Mouse (Mus musculus) midbrain, postnatal 0 days (tissue): ENCODE results near the gene Acads. TPM values are rescaled to one million over a fixed set of nuclear protein-coding genes. Genes with fewer than 3 reads are reported as not detected.

Experiments used
- ATAC-seq: fragments of 200-750 bp; cut with Nextera tagmentation; 2 replicates; pipeline ENCODE4 v1.8.0; 2017; ENCODE audit warnings: moderate number of reproducible peaks, mild to moderate bottlenecking, moderate TSS enrichment, moderate library complexity; ENCODE audit not compliant: low FRiP score
- DNase-seq: peaks from one replicate; pipeline ENCODE4 v3.0.0-alpha.2; 2015; ENCODE audit warnings: low spot score
- H3K27ac ChIP-seq: fragments of 300-500 bp; sonication (generic); 2 replicates; pipeline ENCODE4 v1.5.1; 2014; ENCODE audit warnings: low read depth, mild to moderate bottlenecking, low read length, mixed read lengths
- H3K27me3 ChIP-seq: fragments of 300-500 bp; sonication (generic); 2 replicates; pipeline ENCODE4 v1.6.1; 2014; ENCODE audit warnings: low read length, control low read depth, mixed read lengths; ENCODE audit not compliant: insufficient read depth
- H3K36me3 ChIP-seq: fragments of 300-500 bp; sonication (generic); 2 replicates; pipeline ENCODE4 v1.6.1; 2014; ENCODE audit warnings: low read length, control low read depth, mixed read lengths; ENCODE audit not compliant: insufficient read depth
- H3K4me1 ChIP-seq: fragments of 300-500 bp; sonication (generic); 2 replicates; pipeline ENCODE4 v1.6.1; 2014; ENCODE audit warnings: mild to moderate bottlenecking, control low read depth, antibody characterized with exemption, low read length, mixed read lengths; ENCODE audit not compliant: insufficient read depth
- H3K4me2 ChIP-seq: fragments of 300-500 bp; sonication (generic); 2 replicates; pipeline ENCODE4 v1.6.1; 2014; ENCODE audit warnings: low read depth, mild to moderate bottlenecking, low read length, mixed read lengths; ENCODE audit not compliant: poor library complexity, severe bottlenecking
- H3K4me3 ChIP-seq: fragments of 300-500 bp; sonication (generic); 2 replicates; pipeline ENCODE4 v1.5.1; 2014; ENCODE audit warnings: low read depth, mild to moderate bottlenecking, low read length, moderate library complexity
- H3K9ac ChIP-seq: fragments of 300-500 bp; sonication (generic); replicated peaks from 2 replicates; pipeline ENCODE4 v1.6.1; 2014; ENCODE audit warnings: mild to moderate bottlenecking, low read length, moderate library complexity, mixed read lengths; ENCODE audit not compliant: poor library complexity, severe bottlenecking
- H3K9me3 ChIP-seq: fragments of 300-500 bp; sonication (generic); 2 replicates; pipeline ENCODE4 v1.6.1; 2016; ENCODE audit warnings: low read length, control low read depth
- CTCF ChIP-seq: IDR thresholded peaks from 2 replicates; pipeline ENCODE4 v1.5.1; 2016; ENCODE audit warnings: antibody characterized with exemption, mild to moderate bottlenecking
- WGBS: fragments of 180-500 bp; shearing (Covaris S2); extraction: QIAGEN DNeasy Blood & Tissue Kit; methylation state at CpG from one replicate; pipeline ENCODE4 v1.1.7; 2014; 5-methylcytosine and 5-hydroxymethylcytosine counted together
- polyA plus RNA-seq: library from polyadenylated mRNA; unstranded; fragments of >200 nt; fragmentation: Nextera tagmentation; extraction: Ambion mirVana; gene quantifications from 2 replicates; pipeline ENCODE4 v1.2.1, GENCODE M21; 2015
- total RNA-seq: library from RNA; depleted of rRNA; stranded (reverse); fragments of >200 nt; gene quantifications from 2 replicates; pipeline ENCODE4 v1.2.3, GENCODE M21; 2014

Gene Acads
- total and polyA plus RNA-seq, 2 experiments from 2014 or later = 13.4 to 17.4 TPM

DNA sequence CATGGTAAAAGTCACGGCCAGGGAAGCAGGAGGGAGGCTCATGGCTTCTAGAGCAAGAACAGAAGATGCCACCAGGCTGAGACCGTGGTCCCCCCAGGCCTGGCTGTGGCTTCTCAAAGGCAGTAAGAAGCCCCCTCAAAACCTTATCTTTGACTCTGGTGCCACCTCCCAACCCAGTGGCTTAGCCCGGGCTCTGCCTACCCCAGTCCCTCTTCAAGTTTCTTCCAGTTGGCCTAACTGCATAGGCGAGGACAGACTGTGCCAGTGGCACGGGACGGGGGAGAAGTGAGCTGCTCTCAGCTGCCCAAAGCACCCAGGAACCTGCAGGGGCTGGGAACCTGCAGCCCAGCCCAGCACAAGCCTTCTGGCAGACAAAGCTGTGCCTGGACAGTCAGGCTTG, 5.5 kb upstream of the Acads start:
- no peak for ATAC-seq
- H3K36me3 ChIP-seq = peaks cover 39% of the 10 kb centered on the region
- WGBS = 93% methylated on average over 6 of the region's 6 CpGs
- no peak for TF ChIP-seq CTCF
- H3K9ac ChIP-seq = no peak overlapping the region
- H3K4me2 ChIP-seq = no peak overlapping the region
- H3K4me3 ChIP-seq = no peak overlapping the region
- no peak overlapping the region for H3K27ac ChIP-seq
- H3K9me3 ChIP-seq = no peaks in the 10 kb centered on the region
- H3K27me3 ChIP-seq = no peaks in the 10 kb centered on the region
- no peaks in the 10 kb centered on the region for H3K4me1 ChIP-seq
- DNase-seq = no peak

- Histone ChIP-seq H3K27me3 (no peaks in the 10 kb centered on the region), H3K4me3 (no peak overlapping the region), H3K9ac (no peak overlapping the region), H3K36me3 (peaks cover 13% of the 10 kb centered on the region), H3K27ac (no peak overlapping the region), H3K4me1 (peaks cover 7% of the 10 kb centered on the region), H3K9me3 (no peaks in the 10 kb centered on the region), H3K4me2 (no peak overlapping the region)
- no peak for TF ChIP-seq CTCF
- WGBS = 81% methylated on average over 5 of the region's 5 CpGs
- DNase-seq = peak; percentile 39
- ATAC-seq = no peak
Measured at GRCm38 (mm10) chr5:115120978-115121377, 1.8 kb upstream of the Acads start.

GRCm38 (mm10) chr5:115117467-115117866, 1.7 kb downstream of the Acads start:
- no peaks in the 10 kb centered on the region for H3K9me3 ChIP-seq
- TF ChIP-seq CTCF = no peak
- H3K4me1 ChIP-seq = peaks cover 7% of the 10 kb centered on the region
- H3K4me3 ChIP-seq = no peak overlapping the region
- H3K27ac ChIP-seq = no peak overlapping the region
- DNase-seq = no peak
- ATAC-seq = no peak
- no peaks in the 10 kb centered on the region for H3K27me3 ChIP-seq
- H3K9ac ChIP-seq = no peak overlapping the region
- H3K4me2 ChIP-seq = no peak overlapping the region
- 96% methylated on average over 13 of the region's 13 CpGs for WGBS
- no peaks in the 10 kb centered on the region for H3K36me3 ChIP-seq

- Histone ChIP-seq H3K4me3 (no peak overlapping the region), H3K4me2 (no peak overlapping the region), H3K9me3 (no peaks in the 10 kb centered on the region), H3K27me3 (no peaks in the 10 kb centered on the region), H3K9ac (no peak overlapping the region), H3K36me3 (no peaks in the 10 kb centered on the region), H3K4me1 (peaks cover 7% of the 10 kb centered on the region), H3K27ac (no peak overlapping the region)
- no peak for TF ChIP-seq CTCF
- WGBS = 98% methylated on average over 3 of the region's 3 CpGs
- DNase-seq = no peak
- ATAC-seq = no peak
Measured at GRCm38 (mm10) chr5:115116426-115116825, 2.7 kb downstream of the Acads start.

DNA sequence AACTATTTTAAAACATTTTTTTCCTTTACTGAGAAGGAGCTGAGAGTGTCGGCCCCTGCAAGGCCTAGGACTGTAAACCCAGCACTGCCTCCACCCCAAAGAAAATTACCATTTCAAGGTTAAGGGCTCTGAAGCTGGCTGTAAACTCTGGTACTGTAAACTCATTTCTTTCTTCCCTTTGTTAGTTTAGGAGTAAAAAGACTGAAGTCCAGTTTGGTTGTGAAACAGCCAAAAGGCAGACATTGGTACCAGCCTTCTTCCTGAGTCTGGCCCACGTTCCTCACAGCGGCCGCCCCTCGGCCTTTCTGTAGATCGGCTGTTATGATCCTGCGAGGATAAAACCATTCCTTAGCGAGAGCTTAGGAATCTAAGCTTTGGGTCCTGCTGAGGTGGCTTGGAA, 4.6 kb downstream of the Acads start:
- ATAC-seq (no peak), DNase-seq (no peak)
- Histone ChIP-seq H3K4me3 (no peak overlapping the region), H3K4me1 (peaks cover 7% of the 10 kb centered on the region), H3K9ac (no peak overlapping the region), H3K36me3 (no peaks in the 10 kb centered on the region), H3K4me2 (no peak overlapping the region), H3K27me3 (no peaks in the 10 kb centered on the region), H3K9me3 (no peaks in the 10 kb centered on the region), H3K27ac (no peak overlapping the region)
- no peak for TF ChIP-seq CTCF
- WGBS = 91% methylated on average over 8 of the region's 8 CpGs

DNA sequence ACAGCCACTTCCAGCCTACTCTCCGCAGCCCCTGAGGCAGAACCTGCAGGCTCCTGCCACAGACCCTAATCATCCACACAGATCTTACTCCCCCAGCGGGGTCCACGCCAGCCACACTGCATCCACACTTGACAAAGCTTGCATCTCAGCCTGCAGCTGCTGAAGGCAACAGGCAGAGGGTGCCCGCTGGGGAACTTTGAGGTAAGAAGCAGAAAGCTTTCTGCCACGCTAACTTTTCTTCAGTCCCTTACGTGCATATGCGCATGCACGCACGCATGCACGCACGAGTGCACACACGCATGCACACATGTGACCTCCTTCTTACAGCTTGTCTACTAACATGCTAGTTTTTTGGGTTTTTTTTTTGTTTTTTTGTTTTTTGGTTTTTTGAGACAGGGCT, 5.9 kb downstream of the Acads start:
- no peak for DNase-seq
- no peak for ATAC-seq
- no peaks in the 10 kb centered on the region for H3K9me3 ChIP-seq
- H3K27me3 ChIP-seq = no peaks in the 10 kb centered on the region
- 95% methylated on average over 12 of the region's 12 CpGs for WGBS
- H3K4me3 ChIP-seq = no peak overlapping the region
- H3K27ac ChIP-seq = no peak overlapping the region
- no peaks in the 10 kb centered on the region for H3K36me3 ChIP-seq
- no peak overlapping the region for H3K9ac ChIP-seq
- H3K4me2 ChIP-seq = no peak overlapping the region
- H3K4me1 ChIP-seq = no peaks in the 10 kb centered on the region
- no peak for TF ChIP-seq CTCF
